Mouse (Mus musculus): ENCODE measurements at regions not wholly inside any gene's neighbourhood (a gene's known extent, or its start where the extent isn't known, plus 50 kb on each side); places are given as distances from the start of the nearest gene placed in this dataset.

- TF ChIP-seq CTCF (IDR thresholded peaks at IDR 0.05; ENCODE audit: control insufficient read depth, insufficient read depth, insufficient replicate concordance, low read depth, low read length) = no peak
- TF ChIP-seq POLR2A (IDR thresholded peaks at IDR 0.05; ENCODE audit: control insufficient read depth, low read depth, low read length) = no peak
These were observed 308.5 kb downstream of the Gadd45g start for GRCm38 (mm10) chr13:52154844-52155587.
